Mouse (Mus musculus): Measurements from ENCODE around the gene Chd4. TPM values are rescaled to one million over a fixed set of nuclear protein-coding genes. Genes with fewer than 3 reads are reported as not detected.

Chd4 gene
- polyA plus RNA-seq, 1 experiment from 2014 or later, result 24.5 TPM

- Histone ChIP-seq H3K4me2 (ENCODE audit: low read depth, low read length) (no peak overlapping the region), H3K9me3 (ENCODE audit: low read length) (no peaks in the 10 kb centered on the region), H3K36me3 (replicated peaks; ENCODE audit: insufficient read depth, low read length) (peaks cover 47% of the 10 kb centered on the region), H3K4me1 (ENCODE audit: insufficient read depth) (peaks cover 22% of the 10 kb centered on the region), H3K27ac (ENCODE audit: low read depth) (no peak overlapping the region), H3K9ac (replicated peaks) (no peak overlapping the region), H3K27me3 (ENCODE audit: insufficient read depth, low read length) (no peaks in the 10 kb centered on the region), H3K4me3 (ENCODE audit: low read depth, low read length) (no peak overlapping the region)
- 73% methylated on average over 3 of the region's 3 CpGs for WGBS (ENCODE audit: insufficient replicate concordance)
- ATAC-seq (no peak), DNase-seq (no peak)
- TF ChIP-seq EP300 (IDR thresholded peaks at IDR 0.05; ENCODE audit: low read depth) (no peak), CTCF (IDR thresholded peaks at IDR 0.05; ENCODE audit: low read depth) (no peak)
Observed at GRCm38 (mm10) chr6:125143128-125143527, 47.3 kb downstream of the Chd4 start.

GRCm38 (mm10) chr6:125143904-125144303, 48.1 kb downstream of the Chd4 start:
- WGBS (ENCODE audit: insufficient replicate concordance), result 81% methylated on average over 9 of the region's 9 CpGs
- ATAC-seq, result no peak
- Histone ChIP-seq H3K9ac (replicated peaks) (no peak overlapping the region), H3K4me2 (ENCODE audit: low read depth, low read length) (no peak overlapping the region), H3K36me3 (replicated peaks; ENCODE audit: insufficient read depth, low read length) (peaks cover 42% of the 10 kb centered on the region), H3K4me1 (ENCODE audit: insufficient read depth) (peaks cover 26% of the 10 kb centered on the region), H3K9me3 (ENCODE audit: low read length) (no peaks in the 10 kb centered on the region), H3K4me3 (ENCODE audit: low read depth, low read length) (no peak overlapping the region), H3K27ac (ENCODE audit: low read depth) (0 out of 2 replicates have a peak overlapping the region, but pooled peaks have one; percentile 16), H3K27me3 (ENCODE audit: insufficient read depth, low read length) (no peaks in the 10 kb centered on the region)
- no peak for TF ChIP-seq EP300 (IDR thresholded peaks at IDR 0.05; ENCODE audit: low read depth)
- TF ChIP-seq CTCF (IDR thresholded peaks at IDR 0.05; ENCODE audit: low read depth), result no peak
- DNase-seq, result no peak

GRCm38 (mm10) chr6:125145001-125145400, 49.2 kb downstream of the Chd4 start, which contains the start of gene Iffo1:
Iffo1 (plus strand) TSS chr6:125145241.
- Histone ChIP-seq H3K4me1 (ENCODE audit: insufficient read depth) (peaks cover 31% of the 10 kb centered on the region), H3K4me3 (ENCODE audit: low read depth, low read length) (peak within 1 kb of the TSS; percentile 92), H3K4me2 (ENCODE audit: low read depth, low read length) (peak within 1 kb of the TSS; percentile 98), H3K36me3 (replicated peaks; ENCODE audit: insufficient read depth, low read length) (peaks cover 31% of the 10 kb centered on the region), H3K27me3 (ENCODE audit: insufficient read depth, low read length) (no peaks in the 10 kb centered on the region), H3K27ac (ENCODE audit: low read depth) (peak within 1 kb of the TSS; percentile 84), H3K9me3 (ENCODE audit: low read length) (no peaks in the 10 kb centered on the region), H3K9ac (replicated peaks) (peak within 1 kb of the TSS; percentile 92)
- ATAC-seq (peak; percentile 97), DNase-seq (peak; percentile 90)
- TF ChIP-seq CTCF (IDR thresholded peaks at IDR 0.05; ENCODE audit: low read depth) (peak; percentile 67), EP300 (IDR thresholded peaks at IDR 0.05; ENCODE audit: low read depth) (no peak)
- WGBS (ENCODE audit: insufficient replicate concordance), result 0% methylated on average over 16 of the region's 16 CpGs

GRCm38 (mm10) chr6:125145479-125145951, 49.7 kb downstream of the Chd4 start:
- WGBS (ENCODE audit: insufficient replicate concordance), result 3% methylated on average over 35 of the region's 35 CpGs
- Histone ChIP-seq H3K9me3 (ENCODE audit: low read length) (no peaks in the 10 kb centered on the region), H3K36me3 (replicated peaks; ENCODE audit: insufficient read depth, low read length) (peaks cover 26% of the 10 kb centered on the region), H3K4me2 (ENCODE audit: low read depth, low read length) (peak overlapping the region; percentile 98), H3K9ac (replicated peaks) (peak overlapping the region; percentile 92), H3K4me3 (ENCODE audit: low read depth, low read length) (peak overlapping the region; percentile 92), H3K27me3 (ENCODE audit: insufficient read depth, low read length) (no peaks in the 10 kb centered on the region), H3K27ac (ENCODE audit: low read depth) (peak overlapping the region; percentile 84), H3K4me1 (ENCODE audit: insufficient read depth) (peaks cover 31% of the 10 kb centered on the region)
- DNase-seq, result no peak
- ATAC-seq, result peak; percentile 72
- TF ChIP-seq CTCF (IDR thresholded peaks at IDR 0.05; ENCODE audit: low read depth), result no peak

- WGBS (ENCODE audit: insufficient replicate concordance), result 57% methylated on average over 7 of the region's 7 CpGs
- Histone ChIP-seq H3K27me3 (ENCODE audit: insufficient read depth, low read length) (no peaks in the 10 kb centered on the region), H3K27ac (ENCODE audit: low read depth) (no peak overlapping the region), H3K4me2 (ENCODE audit: low read depth, low read length) (peak overlapping the region; percentile 98), H3K9me3 (ENCODE audit: low read length) (no peaks in the 10 kb centered on the region), H3K9ac (replicated peaks) (peak overlapping the region; percentile 92), H3K4me1 (ENCODE audit: insufficient read depth) (peaks cover 31% of the 10 kb centered on the region), H3K36me3 (replicated peaks; ENCODE audit: insufficient read depth, low read length) (peaks cover 20% of the 10 kb centered on the region), H3K4me3 (ENCODE audit: low read depth, low read length) (peak overlapping the region; percentile 92)
- TF ChIP-seq CTCF (IDR thresholded peaks at IDR 0.05; ENCODE audit: low read depth) (no peak), EP300 (IDR thresholded peaks at IDR 0.05; ENCODE audit: low read depth) (no peak)
- no peak for ATAC-seq
- no peak for DNase-seq
Observed at GRCm38 (mm10) chr6:125146148-125146547, 50.4 kb downstream of the Chd4 start.

GRCm38 (mm10) chr6:125146797-125147196, 51.0 kb downstream of the Chd4 start:
- Histone ChIP-seq H3K4me2 (ENCODE audit: low read depth, low read length) (peak overlapping the region; percentile 98; the same call in 1 of the 2 replicates), H3K4me1 (ENCODE audit: insufficient read depth) (peaks cover 31% of the 10 kb centered on the region), H3K27me3 (ENCODE audit: insufficient read depth, low read length) (no peaks in the 10 kb centered on the region), H3K9me3 (ENCODE audit: low read length) (no peaks in the 10 kb centered on the region), H3K27ac (ENCODE audit: low read depth) (no peak overlapping the region), H3K4me3 (ENCODE audit: low read depth, low read length) (no peak overlapping the region), H3K36me3 (replicated peaks; ENCODE audit: insufficient read depth, low read length) (peaks cover 17% of the 10 kb centered on the region), H3K9ac (replicated peaks) (no peak overlapping the region)
- ATAC-seq, result no peak
- WGBS (ENCODE audit: insufficient replicate concordance), result 65% methylated on average over 4 of the region's 4 CpGs
- TF ChIP-seq CTCF (IDR thresholded peaks at IDR 0.05; ENCODE audit: low read depth), result no peak
- no peak for TF ChIP-seq EP300 (IDR thresholded peaks at IDR 0.05; ENCODE audit: low read depth)
- DNase-seq, result no peak

Data from liver, postnatal 0 days (tissue).